Comparison of ENCODE assay signal across 18 mouse cellular contexts in genomic region chr19:8703571-8703970, GRCm38 (mm10). TPM values are rescaled to one million over a fixed set of nuclear protein-coding genes. Genes with fewer than 3 reads are reported as not detected.
DNase-seq lines count a peak whose midpoint lies in the region; TF ChIP-seq lines count a peak whose summit lies in the region.
"Had no signal": no experiment of that assay in that cellular context is flagged by ENCODE, and none has a peak within 500 bp of the region (broad histone marks: within the 10 kb centered on the region; RNA-seq: fewer than 3 reads in every experiment).

No protein-coding gene starts in this region.

- 0 out of 2 replicates have a peak overlapping the region, but pooled peaks have one; percentile 49 for H3K27ac ChIP-seq in ES-Bruce4 (ENCODE audit: insufficient read depth, low read length)
- H3K27ac ChIP-seq: embryonic facial prominence, embryonic 10.5 days; embryonic facial prominence, embryonic 12.5 days had no signal

- no peak for TF ChIP-seq POLR2A in ES-Bruce4 (IDR thresholded peaks at IDR 0.05; ENCODE audit: insufficient read depth, low read length)

- DNase-seq in ES-CJ7 (ENCODE audit: low read depth, low spot score) (peak; percentile 56), R1 (ENCODE audit: low read depth, low spot score) (peak; percentile 82)
- no peak for DNase-seq in heart, adult 18-20 months
- DNase-seq in cerebellum, adult 18-20 months = no peak
- DNase-seq: adrenal gland, adult 2 months; adrenal gland, postnatal 10 days; adrenal gland, postnatal 25 days; cerebellum, adult 11 months; cerebellum, adult 2 months; cerebellum, adult 9-10 months; cerebellum, postnatal 10 days; cerebellum, postnatal 25 days had no signal

- no peak overlapping the region for H3K9ac ChIP-seq in ES-Bruce4 (ENCODE audit: low read depth, poor library complexity, severe bottlenecking)
- H3K9ac ChIP-seq: embryonic facial prominence, embryonic 12.5 days had no signal

- TF ChIP-seq EP300 in ES-Bruce4 (IDR thresholded peaks at IDR 0.05; ENCODE audit: insufficient read depth, low read depth, low read length) = no peak

- H3K4me3 ChIP-seq in ES-Bruce4 (ENCODE audit: low read depth, low read length) = no peak overlapping the region
- H3K4me3 ChIP-seq: embryonic facial prominence, embryonic 10.5 days; embryonic facial prominence, embryonic 12.5 days had no signal

- no peak for TF ChIP-seq CTCF in ES-Bruce4 (IDR thresholded peaks at IDR 0.05; ENCODE audit: low read depth, low read length)

- peaks cover 21% of the 10 kb centered on the region for H3K36me3 ChIP-seq in ES-Bruce4 (ENCODE audit: control insufficient read depth, insufficient read depth, low read length, poor library complexity, severe bottlenecking)

- H3K27me3 ChIP-seq in ES-Bruce4 (ENCODE audit: control insufficient read depth, insufficient read depth, low read length, poor library complexity, severe bottlenecking) = no peaks in the 10 kb centered on the region
- H3K27me3 ChIP-seq: embryonic facial prominence, embryonic 12.5 days; Patski had no signal

- H3K4me1 ChIP-seq in ES-Bruce4 (ENCODE audit: control insufficient read depth, insufficient read depth, low read length) = peaks cover 3% of the 10 kb centered on the region
- H3K4me1 ChIP-seq: embryonic facial prominence, embryonic 10.5 days; embryonic facial prominence, embryonic 12.5 days had no signal

- no peaks in the 10 kb centered on the region for H3K9me3 ChIP-seq in ES-Bruce4 (replicated peaks; ENCODE audit: control insufficient read depth, insufficient read depth, low read length, poor library complexity, severe bottlenecking)
- H3K9me3 ChIP-seq: embryonic facial prominence, embryonic 10.5 days; embryonic facial prominence, embryonic 12.5 days had no signal

RNA-seq across cellular contexts. Expression of gene Slc3a2, which starts 19.6 kb away (rescaled TPM):
- polyA plus RNA-seq in ES-Bruce4 (2011; ENCODE audit: insufficient read depth, insufficient read length, low read depth, missing spikeins) = 170 TPM in 2 replicates
- total RNA-seq in heart, adult 18-20 months (2021) = 10 to 100 TPM; 42.4 to 48.1 TPM

RNA-seq across cellular contexts. Expression of gene Wdr74, which starts 32.1 kb away (rescaled TPM):
- polyA plus RNA-seq in ES-Bruce4 (2011; ENCODE audit: insufficient read depth, insufficient read length, low read depth, missing spikeins) = 81.1 and 97.0 TPM in 2 replicates
- 10 to 100 TPM; 18.8 to 22.3 TPM for total RNA-seq in heart, adult 18-20 months (2021)

RNA-seq across cellular contexts. Expression of gene 1700092M07Rik, which starts 36.9 kb away (rescaled TPM):
- polyA plus RNA-seq in ES-Bruce4 (2011; ENCODE audit: insufficient read depth, insufficient read length, low read depth, missing spikeins) = 2.2 TPM in 1 of 2 replicates, not detected in the other
- total RNA-seq in heart, adult 18-20 months (2021) = under 1 TPM in 1 of 2 experiments, not detected in 1; 0.72 TPM
- polyA plus RNA-seq: adrenal gland, adult 2 months; cortical plate, adult 2 months had no signal

RNA-seq across cellular contexts. Expression of gene Stx5a, which starts 37.6 kb away (rescaled TPM):
- polyA plus RNA-seq in ES-Bruce4 (2011; ENCODE audit: insufficient read depth, insufficient read length, low read depth, missing spikeins) = 45.6 and 47.1 TPM in 2 replicates
- 10 to 100 TPM; 21.3 to 27.1 TPM for total RNA-seq in heart, adult 18-20 months (2021)

RNA-seq across cellular contexts. Expression of gene Chrm1, which starts 40.0 kb away (rescaled TPM):
- not detected in 2 replicates for polyA plus RNA-seq in ES-Bruce4 (2011; ENCODE audit: insufficient read depth, insufficient read length, low read depth, missing spikeins)
- total RNA-seq in heart, adult 18-20 months (2021) = under 1 TPM in 1 of 2 experiments, not detected in 1; 0.10 TPM
- polyA plus RNA-seq: C2C12 had no signal

Comparison
In these comparisons a context has a peak if more than half of its experiments do, and no peak if none do; other contexts are left out.
1. DNase-seq: peak in ES-CJ7 (single experiment) and R1 (single experiment); none in heart, adult 18-20 months (0 of 2) and cerebellum, adult 18-20 months (0 of 2).